In genomic region chr4:45965737-45966447, GRCm38 (mm10) we compare ENCODE assay signal across 8 mouse cellular contexts. TPM values are rescaled to one million over a fixed set of nuclear protein-coding genes. Genes with fewer than 3 reads are reported as not detected.
A peak's percentile ranks its signal among the peaks of the same experiment; 100 is the strongest.
DNase-seq lines count a peak whose midpoint lies in the region; ATAC-seq and TF ChIP-seq lines count a peak whose summit lies in the region.

No protein-coding gene starts in this region.

- peak overlapping the region; percentile 73 for H3K27ac ChIP-seq in heart, postnatal 0 days (ENCODE audit: low read depth)
- no peak overlapping the region for H3K27ac ChIP-seq in limb, embryonic 13.5 days
- H3K27ac ChIP-seq in neural tube, embryonic 12.5 days: no peak overlapping the region
- no peak overlapping the region for H3K27ac ChIP-seq in forebrain, embryonic 12.5 days

- no peaks in the 10 kb centered on the region for H3K9me3 ChIP-seq in heart, postnatal 0 days (replicated peaks; ENCODE audit: control insufficient read depth, low read length)
- H3K9me3 ChIP-seq in limb, embryonic 13.5 days: no peaks in the 10 kb centered on the region
- no peaks in the 10 kb centered on the region for H3K9me3 ChIP-seq in neural tube, embryonic 12.5 days
- H3K9me3 ChIP-seq in forebrain, embryonic 12.5 days: no peaks in the 10 kb centered on the region

- H3K4me1 ChIP-seq in heart, postnatal 0 days (ENCODE audit: control insufficient read depth, insufficient read depth): peaks cover 23% of the 10 kb centered on the region
- peaks cover 10% of the 10 kb centered on the region for H3K4me1 ChIP-seq in limb, embryonic 13.5 days
- peaks cover 13% of the 10 kb centered on the region; the same call in 1 of the 2 replicates for H3K4me1 ChIP-seq in neural tube, embryonic 12.5 days
- H3K4me1 ChIP-seq in forebrain, embryonic 12.5 days: peaks cover 28% of the 10 kb centered on the region

- TF ChIP-seq CTCF in heart, postnatal 0 days (IDR thresholded peaks at IDR 0.05; ENCODE audit: low read depth): no peak

- H3K9ac ChIP-seq in heart, postnatal 0 days (replicated peaks; ENCODE audit: low read depth, low read length): 0 out of 2 replicates have a peak overlapping the region, but pooled peaks have one; percentile 2
- peak overlapping the region; percentile 43; the same call in 1 of the 2 replicates for H3K9ac ChIP-seq in limb, embryonic 13.5 days
- no peak overlapping the region for H3K9ac ChIP-seq in neural tube, embryonic 12.5 days
- no peak overlapping the region for H3K9ac ChIP-seq in forebrain, embryonic 12.5 days

- no peaks in the 10 kb centered on the region for H3K36me3 ChIP-seq in heart, postnatal 0 days (replicated peaks; ENCODE audit: control insufficient read depth, insufficient read depth, low read length)
- H3K36me3 ChIP-seq in limb, embryonic 13.5 days: no peaks in the 10 kb centered on the region
- H3K36me3 ChIP-seq in neural tube, embryonic 12.5 days: no peaks in the 10 kb centered on the region
- no peaks in the 10 kb centered on the region for H3K36me3 ChIP-seq in forebrain, embryonic 12.5 days (replicated peaks)

- WGBS in heart, postnatal 0 days: 9% methylated on average over 13 of the region's 13 CpGs
- 11% methylated on average over 13 of the region's 13 CpGs for WGBS in limb, embryonic 13.5 days
- 34% methylated on average over 13 of the region's 13 CpGs for WGBS in neural tube, embryonic 12.5 days
- WGBS in forebrain, embryonic 12.5 days: 34% methylated on average over 13 of the region's 13 CpGs

- peak; percentile 12 for DNase-seq in ovary, postnatal 36 days (ENCODE audit: low spot score)
- no peak for DNase-seq in ovary, adult 18-20 months (ENCODE audit: low spot score)
- peak; percentile 43 for DNase-seq in heart, postnatal 0 days (ENCODE audit: low spot score)
- no peak for DNase-seq in cerebellum, postnatal 36 days
- no peak for DNase-seq in thymus, postnatal 36 days

- no peaks in the 10 kb centered on the region for H3K27me3 ChIP-seq in heart, postnatal 0 days (ENCODE audit: control insufficient read depth, insufficient read depth, low read length)
- H3K27me3 ChIP-seq in limb, embryonic 13.5 days: peaks cover 2% of the 10 kb centered on the region; the same call in 1 of the 2 replicates
- H3K27me3 ChIP-seq in neural tube, embryonic 12.5 days (replicated peaks): no peaks in the 10 kb centered on the region
- peaks cover 19% of the 10 kb centered on the region for H3K27me3 ChIP-seq in forebrain, embryonic 12.5 days

- peak overlapping the region; percentile 14 for H3K4me3 ChIP-seq in heart, postnatal 0 days (ENCODE audit: low read depth, low read length)
- peak overlapping the region; percentile 8; the same call in 1 of the 2 replicates for H3K4me3 ChIP-seq in limb, embryonic 13.5 days
- no peak overlapping the region for H3K4me3 ChIP-seq in neural tube, embryonic 12.5 days
- no peak overlapping the region for H3K4me3 ChIP-seq in forebrain, embryonic 12.5 days (replicated peaks)

- ATAC-seq in heart, postnatal 0 days (ENCODE audit: insufficient read depth, low read depth): peak; percentile 59; the same call in 1 of the 2 replicates
- ATAC-seq in limb, embryonic 13.5 days (ENCODE audit: low FRiP score, low read depth): no peak
- no peak for ATAC-seq in neural tube, embryonic 12.5 days (ENCODE audit: low FRiP score, low read depth)
- no peak for ATAC-seq in forebrain, embryonic 12.5 days (ENCODE audit: low FRiP score)

- no peak for TF ChIP-seq EP300 in heart, postnatal 0 days (IDR thresholded peaks at IDR 0.05; ENCODE audit: low read depth)

- H3K4me2 ChIP-seq in heart, postnatal 0 days (ENCODE audit: low read depth, low read length): peak overlapping the region; percentile 48
- peak overlapping the region; percentile 45 for H3K4me2 ChIP-seq in limb, embryonic 13.5 days (replicated peaks)
- H3K4me2 ChIP-seq in neural tube, embryonic 12.5 days (replicated peaks): 0 out of 2 replicates have a peak overlapping the region, but pooled peaks have one; percentile 14
- H3K4me2 ChIP-seq in forebrain, embryonic 12.5 days: no peak overlapping the region

RNA-seq across cellular contexts. Expression of gene Tdrd7, which starts 0.8 kb away (rescaled TPM):
- 18.7 and 45.8 TPM in 2 replicates for total RNA-seq in heart, postnatal 0 days (2014; rRNA removed; ENCODE audit: low replicate concordance)
- 13.1 and 17.3 TPM in 2 replicates for polyA plus RNA-seq in heart, postnatal 0 days (2015; fragmentation: Nextera tagmentation; extraction: Ambion mirVana)
- 9.8 and 10.3 TPM in 2 replicates for polyA plus RNA-seq in limb, embryonic 13.5 days (2015; fragmentation: Nextera tagmentation; extraction: Ambion mirVana)
- 18.6 and 19.6 TPM in 2 replicates for polyA plus RNA-seq in neural tube, embryonic 12.5 days (2016; fragmentation: Nextera tagmentation; extraction: Ambion mirVana)
- 12.2 and 14.3 TPM in 2 replicates for polyA plus RNA-seq in forebrain, embryonic 12.5 days (2016; fragmentation: Nextera tagmentation; extraction: Ambion mirVana)

Comparison
In these comparisons a context has a peak if more than half of its experiments do, and no peak if none do; other contexts are left out.
1. DNase-seq: peak in ovary, postnatal 36 days (single experiment) and heart, postnatal 0 days (single experiment); none in ovary, adult 18-20 months (single experiment), cerebellum, postnatal 36 days (0 of 2) and thymus, postnatal 36 days (0 of 2).
2. H3K4me3 ChIP-seq: peak in heart, postnatal 0 days (single experiment) and limb, embryonic 13.5 days (single experiment); none in neural tube, embryonic 12.5 days (single experiment) and forebrain, embryonic 12.5 days (single experiment).
3. H3K9ac ChIP-seq: peak in heart, postnatal 0 days (single experiment) and limb, embryonic 13.5 days (single experiment); none in neural tube, embryonic 12.5 days (single experiment) and forebrain, embryonic 12.5 days (single experiment).